Mouse (Mus musculus) heart, postnatal 0 days (tissue): Measurements from ENCODE around the gene Pole4. TPM values are rescaled to one million over a fixed set of nuclear protein-coding genes. Genes with fewer than 3 reads are reported as not detected.

Source experiments
- ATAC-seq: fragments of 200-750 bp; cut with Nextera tagmentation; 2 replicates; pipeline ENCODE4 v1.8.0; 2017; ENCODE audit warnings: low read depth, moderate number of reproducible peaks, moderate library complexity; ENCODE audit not compliant: insufficient read depth
- DNase-seq: peaks from one replicate; pipeline ENCODE4 v3.0.0-alpha.2; 2016; ENCODE audit warnings: low spot score
- H3K27ac ChIP-seq: fragments of 300-500 bp; sonication (generic); 2 replicates; pipeline ENCODE4 v1.5.1; 2014; ENCODE audit warnings: low read depth, mild to moderate bottlenecking
- H3K27me3 ChIP-seq: fragments of 300-500 bp; sonication (generic); 2 replicates; pipeline ENCODE4 v1.6.1; 2014; ENCODE audit warnings: low read length, mixed read lengths; ENCODE audit not compliant: control insufficient read depth, insufficient read depth
- H3K36me3 ChIP-seq: fragments of 300-500 bp; sonication (generic); replicated peaks from 2 replicates; pipeline ENCODE4 v1.6.1; 2014; ENCODE audit warnings: low read length, mixed read lengths; ENCODE audit not compliant: control insufficient read depth, insufficient read depth
- H3K4me1 ChIP-seq: fragments of 300-500 bp; sonication (generic); 2 replicates; pipeline ENCODE4 v1.6.1; 2014; ENCODE audit warnings: antibody characterized with exemption; ENCODE audit not compliant: control insufficient read depth, insufficient read depth
- H3K4me2 ChIP-seq: fragments of 300-500 bp; sonication (generic); 2 replicates; pipeline ENCODE4 v1.6.1; 2014; ENCODE audit warnings: low read depth, mild to moderate bottlenecking, low read length, moderate library complexity
- H3K4me3 ChIP-seq: fragments of 300-500 bp; sonication (generic); 2 replicates; pipeline ENCODE4 v1.5.1; 2014; ENCODE audit warnings: low read depth, low read length
- H3K9ac ChIP-seq: fragments of 300-500 bp; sonication (generic); replicated peaks from 2 replicates; pipeline ENCODE4 v1.6.1; 2014; ENCODE audit warnings: low read depth, low read length, mixed read lengths
- H3K9me3 ChIP-seq: fragments of 300-500 bp; sonication (generic); replicated peaks from 2 replicates; pipeline ENCODE4 v1.6.1; 2016; ENCODE audit warnings: low read length; ENCODE audit not compliant: control insufficient read depth
- CTCF ChIP-seq: IDR thresholded peaks from 2 replicates; pipeline ENCODE4 v1.5.1; 2016; ENCODE audit warnings: antibody characterized with exemption, control low read depth, low read depth
- EP300 ChIP-seq: IDR thresholded peaks from 2 replicates; pipeline ENCODE4 v1.6.1; 2016; ENCODE audit warnings: antibody characterized with exemption, low read depth
- WGBS: fragments of 180-500 bp; shearing (Covaris S2); extraction: QIAGEN DNeasy Blood & Tissue Kit; methylation state at CpG from one replicate; pipeline ENCODE4 v1.1.7; 2014; 5-methylcytosine and 5-hydroxymethylcytosine counted together
- polyA plus RNA-seq: library from polyadenylated mRNA; unstranded; fragments of >200 nt; fragmentation: Nextera tagmentation; extraction: Ambion mirVana; gene quantifications from 2 replicates; pipeline ENCODE4 v1.2.1, GENCODE M21; 2015
- total RNA-seq: library from RNA; depleted of rRNA; stranded (reverse); fragments of >200 nt; gene quantifications from 2 replicates; pipeline ENCODE4 v1.2.3, GENCODE M21; 2014; ENCODE audit warnings: low replicate concordance

Gene Pole4
- total and polyA plus RNA-seq, 2 experiments from 2014 or later, result 26.8 to 65.8 TPM

DNA sequence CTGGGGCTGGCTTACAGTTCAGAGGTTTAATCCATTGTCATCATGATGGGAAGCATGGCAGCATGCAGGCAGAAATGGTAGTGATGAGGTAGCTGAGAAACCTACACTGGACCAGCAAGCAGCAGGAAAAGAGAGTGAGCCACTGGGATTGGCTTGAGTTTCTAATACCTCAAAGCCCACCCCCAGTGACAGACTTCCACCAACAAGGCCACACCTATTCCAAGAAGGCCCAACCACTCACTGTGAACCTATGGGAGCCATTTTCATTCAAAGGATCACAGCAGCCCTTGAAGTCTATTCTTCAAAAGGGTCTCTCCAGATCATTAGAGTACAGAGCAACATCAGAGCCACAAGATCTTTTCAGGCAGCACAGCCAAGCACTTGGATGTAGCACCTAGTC lies 38.7 kb downstream of the Pole4 start:
- Histone ChIP-seq H3K4me2 (no peak overlapping the region), H3K27ac (no peak overlapping the region), H3K36me3 (no peaks in the 10 kb centered on the region), H3K9ac (no peak overlapping the region), H3K4me1 (no peaks in the 10 kb centered on the region), H3K9me3 (0 out of 2 replicates have a peak, but pooled peaks cover 3% of the 10 kb centered on the region), H3K27me3 (no peaks in the 10 kb centered on the region), H3K4me3 (no peak overlapping the region)
- ATAC-seq (no peak), DNase-seq (no peak)
- no peak for TF ChIP-seq EP300
- no peak for TF ChIP-seq CTCF

DNA sequence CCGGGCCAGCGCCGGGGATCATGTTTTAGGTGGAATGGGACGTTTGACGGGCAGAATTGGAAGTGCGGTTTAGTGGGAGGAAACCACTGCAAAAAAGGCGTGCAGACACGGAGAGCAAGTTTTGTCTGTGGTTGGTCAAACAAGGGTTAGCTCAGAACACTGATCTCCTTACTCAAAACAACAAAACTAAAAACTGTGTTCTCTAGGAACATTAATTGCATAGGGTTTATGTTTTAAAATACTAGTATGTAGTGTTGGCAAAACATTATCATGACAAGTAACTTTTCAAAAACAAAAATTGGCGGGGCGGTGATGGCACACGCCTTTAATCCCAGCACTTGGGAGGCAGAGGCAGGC lies 52.0 kb downstream of the Pole4 start:
- peak overlapping the region; percentile 75; the same call in 1 of the 2 replicates for H3K9ac ChIP-seq
- H3K9me3 ChIP-seq, result no peaks in the 10 kb centered on the region
- no peaks in the 10 kb centered on the region for H3K27me3 ChIP-seq
- H3K36me3 ChIP-seq, result 0 out of 2 replicates have a peak, but pooled peaks cover 6% of the 10 kb centered on the region
- peak overlapping the region; percentile 94 for H3K27ac ChIP-seq
- H3K4me2 ChIP-seq, result peak overlapping the region; percentile 74
- ATAC-seq (no peak), DNase-seq (no peak)
- peak overlapping the region; percentile 74 for H3K4me3 ChIP-seq
- 31% methylated on average over 11 of the region's 11 CpGs for WGBS
- H3K4me1 ChIP-seq, result peaks cover 10% of the 10 kb centered on the region
- TF ChIP-seq CTCF, result no peak
- no peak for TF ChIP-seq EP300

DNA sequence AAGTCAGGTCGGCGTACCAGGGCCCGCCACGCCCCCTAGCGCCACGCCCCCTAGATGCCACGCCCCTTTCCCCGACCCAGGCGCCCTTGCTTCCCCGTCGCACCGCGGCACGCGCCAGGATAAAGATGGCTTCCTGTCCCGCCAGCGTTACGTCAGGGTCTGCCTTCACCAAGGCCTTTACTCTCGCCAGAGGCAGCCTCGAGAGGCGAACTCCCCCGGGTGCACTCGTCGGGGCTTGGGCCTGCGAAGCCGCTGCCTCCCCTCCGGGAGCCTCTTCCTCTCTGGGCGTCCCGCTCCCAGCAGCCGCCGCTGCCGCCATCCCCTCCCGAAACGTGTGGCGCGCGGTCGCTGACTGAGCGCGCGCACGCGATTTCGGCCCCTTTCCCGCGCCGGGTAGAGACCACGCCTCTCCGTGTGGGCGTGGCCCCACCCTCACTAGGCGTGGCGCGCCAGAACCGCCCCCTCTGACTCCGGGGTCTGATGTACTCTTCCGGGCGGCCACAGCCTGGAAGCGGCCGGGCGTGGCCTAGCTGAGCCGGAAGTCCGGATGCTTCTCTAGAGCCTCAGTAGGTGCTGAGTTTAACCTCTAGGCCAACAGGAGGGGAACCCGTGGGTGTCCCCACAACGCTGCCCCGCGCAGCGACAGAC lies 52.5 kb downstream of the Pole4 start:
- no peaks in the 10 kb centered on the region for H3K27me3 ChIP-seq
- peak overlapping the region; percentile 74 for H3K4me3 ChIP-seq
- no peaks in the 10 kb centered on the region for H3K9me3 ChIP-seq
- peaks cover 10% of the 10 kb centered on the region for H3K4me1 ChIP-seq
- peak; percentile 95 for DNase-seq
- WGBS, result under 1% methylated on average over 64 of the region's 67 CpGs
- peak overlapping the region; percentile 74 for H3K4me2 ChIP-seq
- peak; percentile 100 for ATAC-seq
- TF ChIP-seq CTCF (no peak), EP300 (peak; percentile 70; the same call in 1 of the 2 replicates)
- H3K9ac ChIP-seq, result peak overlapping the region; percentile 75
- H3K36me3 ChIP-seq, result 0 out of 2 replicates have a peak, but pooled peaks cover 6% of the 10 kb centered on the region
- H3K27ac ChIP-seq, result peak overlapping the region; percentile 94

DNA sequence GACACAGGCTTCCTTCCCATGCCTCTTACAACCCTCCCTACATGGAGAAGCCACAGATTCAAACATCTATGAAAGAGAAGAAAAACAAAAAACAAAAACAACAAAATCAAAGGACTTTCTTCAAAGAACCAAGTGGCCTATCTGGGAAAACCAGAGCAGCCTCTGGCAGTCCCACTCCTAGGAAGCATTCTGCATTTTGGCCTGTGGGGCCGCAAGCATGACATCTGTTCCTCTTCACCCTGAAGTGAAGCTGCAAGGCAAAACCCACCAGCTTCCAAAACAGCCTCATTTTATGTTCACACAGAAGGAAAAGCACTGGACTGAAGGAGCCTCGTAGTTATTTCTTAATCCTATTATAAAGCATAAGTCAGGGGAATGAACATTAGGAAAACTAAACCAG lies 56.1 kb downstream of the Pole4 start:
- no peak for ATAC-seq

DNA sequence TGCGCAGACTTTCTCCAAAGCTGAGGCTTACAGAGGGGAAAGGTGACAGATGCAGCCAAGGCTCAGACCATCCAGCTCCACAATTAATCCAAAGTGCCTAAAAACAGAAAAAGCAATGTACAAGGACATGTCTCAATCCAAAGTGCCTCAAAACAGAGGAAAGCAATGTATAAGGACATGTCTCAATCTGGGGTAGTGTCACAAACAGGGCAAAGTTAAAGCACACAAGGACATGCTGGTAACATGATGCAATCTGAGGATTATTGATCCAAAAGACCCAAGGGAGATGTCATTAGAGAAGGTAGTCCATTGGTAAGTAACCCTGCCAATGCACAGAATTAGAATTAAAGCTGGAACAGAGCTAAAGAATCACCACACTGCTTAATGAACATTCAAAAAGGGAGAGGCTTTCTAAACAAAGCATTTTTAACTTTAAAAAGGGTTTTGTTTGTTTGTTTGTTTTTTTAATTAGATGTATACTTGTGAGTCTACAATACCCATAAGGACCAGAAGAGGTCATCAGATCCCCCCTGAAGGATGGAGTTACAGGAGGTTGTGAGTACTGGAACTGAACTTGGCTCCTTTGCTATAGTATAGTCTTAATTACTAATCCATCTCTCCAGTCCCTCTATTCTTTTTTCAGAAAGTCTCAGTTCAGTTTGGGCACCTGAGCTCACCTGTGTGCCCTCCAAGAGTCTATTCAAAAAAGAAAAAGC lies 57.1 kb downstream of the Pole4 start:
- 0 out of 2 replicates have a peak, but pooled peaks cover 6% of the 10 kb centered on the region for H3K36me3 ChIP-seq
- DNase-seq (no peak), ATAC-seq (no peak)
- H3K27me3 ChIP-seq, result no peaks in the 10 kb centered on the region
- H3K4me2 ChIP-seq, result no peak overlapping the region
- WGBS, result 94% methylated on average over 1 of the region's 1 CpGs
- H3K9ac ChIP-seq, result no peak overlapping the region
- H3K27ac ChIP-seq, result no peak overlapping the region
- no peak overlapping the region for H3K4me3 ChIP-seq
- H3K4me1 ChIP-seq, result peaks cover 8% of the 10 kb centered on the region
- H3K9me3 ChIP-seq, result no peaks in the 10 kb centered on the region
- TF ChIP-seq EP300 (no peak), CTCF (peak; percentile 22; the same call in 1 of the 2 replicates)

More for the DNA sequence above, 56.1 kb downstream of the Pole4 start:
- Histone ChIP-seq H3K27ac (no peak overlapping the region), H3K4me1 (peaks cover 10% of the 10 kb centered on the region), H3K36me3 (0 out of 2 replicates have a peak, but pooled peaks cover 6% of the 10 kb centered on the region), H3K4me2 (no peak overlapping the region), H3K9me3 (no peaks in the 10 kb centered on the region), H3K4me3 (no peak overlapping the region), H3K9ac (no peak overlapping the region), H3K27me3 (no peaks in the 10 kb centered on the region)
- no peak for DNase-seq
- 68% methylated on average over 2 of the region's 2 CpGs for WGBS
- TF ChIP-seq EP300, result no peak
- no peak for TF ChIP-seq CTCF
